Mouse (Mus musculus) layer of hippocampus, postnatal 36 days (tissue): Measurements from ENCODE around the gene Olfr1393. TPM values are rescaled to one million over a fixed set of nuclear protein-coding genes. Genes with fewer than 3 reads are reported as not detected.
A peak's percentile ranks its signal among the peaks of the same experiment; 100 is the strongest.

Experiments used
- DNase-seq, 2 experiments: peaks; one replicate each; pipeline ENCODE4 v3.0.0; 2022
- total RNA-seq, 2 experiments: library from RNA; stranded (reverse); gene quantifications; 2 replicates each; pipeline ENCODE4 v1.2.3; 2021

Gene Olfr1393
- not detected for total RNA-seq

- no peak for DNase-seq
Observed at GRCm38 (mm10) chr11:49278222-49278621, at the start of gene Olfr1393. Gene Olfr1393 (plus strand): TSS chr11:49278304.

- no peak for DNase-seq
Observed at GRCm38 (mm10) chr11:49232781-49233180, 45.3 kb upstream of the Olfr1393 start.

- DNase-seq = no peak
Observed at GRCm38 (mm10) chr11:49235459-49236207, 42.5 kb upstream of the Olfr1393 start.

- DNase-seq = no peak
Observed at GRCm38 (mm10) chr11:49236891-49237290, 41.2 kb upstream of the Olfr1393 start.

- no peak for DNase-seq
Observed at GRCm38 (mm10) chr11:49237532-49237931, 40.6 kb upstream of the Olfr1393 start.

GRCm38 (mm10) chr11:49240310-49240709 lies 37.8 kb upstream of the Olfr1393 start:
- no peak for DNase-seq

- no peak for DNase-seq
Observed at GRCm38 (mm10) chr11:49240874-49241273, 37.2 kb upstream of the Olfr1393 start.

GRCm38 (mm10) chr11:49241471-49241870 lies 36.6 kb upstream of the Olfr1393 start:
- DNase-seq = no peak

GRCm38 (mm10) chr11:49242944-49243626 lies 35.0 kb upstream of the Olfr1393 start:
- DNase-seq = no peak

- DNase-seq = peak; percentile 89
Observed at GRCm38 (mm10) chr11:49243727-49244594, 34.1 kb upstream of the Olfr1393 start, which contains the start of gene Mgat1. Gene Mgat1 (plus strand): TSS chr11:49244191.

- no peak for DNase-seq
Observed at GRCm38 (mm10) chr11:49244595-49244930, 33.5 kb upstream of the Olfr1393 start.

GRCm38 (mm10) chr11:49245176-49245575 lies 32.9 kb upstream of the Olfr1393 start:
- no peak for DNase-seq

- no peak for DNase-seq
Observed at GRCm38 (mm10) chr11:49245634-49246415, 32.3 kb upstream of the Olfr1393 start.

- no peak for DNase-seq
Observed at GRCm38 (mm10) chr11:49246523-49246922, 31.6 kb upstream of the Olfr1393 start.

GRCm38 (mm10) chr11:49247255-49247654 lies 30.8 kb upstream of the Olfr1393 start:
- no peak for DNase-seq

- no peak for DNase-seq
Observed at GRCm38 (mm10) chr11:49248226-49248973, 29.7 kb upstream of the Olfr1393 start.

- no peak for DNase-seq
Observed at GRCm38 (mm10) chr11:49248974-49249700, 29.0 kb upstream of the Olfr1393 start.

- no peak for DNase-seq
Observed at GRCm38 (mm10) chr11:49249811-49250421, 28.2 kb upstream of the Olfr1393 start.

GRCm38 (mm10) chr11:49250422-49251379 lies 27.4 kb upstream of the Olfr1393 start:
- DNase-seq = peak; percentile 68 to 69
